Mouse (Mus musculus) E14TG2a.4 (cell line): ENCODE results near the gene Ilk.

ENCODE experiments used
- H3K27me3 ChIP-seq: 2 replicates; pipeline ENCODE4 v1.6.1; 2014; ENCODE audit warnings: low read length, control low read depth; ENCODE audit not compliant: insufficient read depth
- H3K36me3 ChIP-seq: 2 replicates; pipeline ENCODE4 v1.6.1; 2014; ENCODE audit warnings: low read length, control low read depth; ENCODE audit not compliant: insufficient read depth
- H3K4me1 ChIP-seq: replicated peaks from 2 replicates; pipeline ENCODE4 v1.6.1; 2014; ENCODE audit warnings: low read depth, low read length, control low read depth
- H3K4me3 ChIP-seq: replicated peaks from 2 replicates; pipeline ENCODE4 v1.5.1; 2014; ENCODE audit warnings: mild to moderate bottlenecking, low read length
- H3K9me3 ChIP-seq: 2 replicates; pipeline ENCODE4 v1.6.1; 2014; ENCODE audit warnings: low read length, control low read depth
- CTCF ChIP-seq: conservative IDR thresholded peaks from 2 replicates; pipeline ENCODE4 v1.5.1; 2014; ENCODE audit warnings: low read length
- NANOG ChIP-seq: IDR thresholded peaks from 2 replicates; pipeline ENCODE4 v1.6.1; 2014; ENCODE audit warnings: borderline replicate concordance, low read length, mixed read lengths
- POU5F1 ChIP-seq: IDR thresholded peaks from 2 replicates; pipeline ENCODE4 v1.6.1; 2014; ENCODE audit warnings: low read length, borderline replicate concordance

The Ilk gene

DNA sequence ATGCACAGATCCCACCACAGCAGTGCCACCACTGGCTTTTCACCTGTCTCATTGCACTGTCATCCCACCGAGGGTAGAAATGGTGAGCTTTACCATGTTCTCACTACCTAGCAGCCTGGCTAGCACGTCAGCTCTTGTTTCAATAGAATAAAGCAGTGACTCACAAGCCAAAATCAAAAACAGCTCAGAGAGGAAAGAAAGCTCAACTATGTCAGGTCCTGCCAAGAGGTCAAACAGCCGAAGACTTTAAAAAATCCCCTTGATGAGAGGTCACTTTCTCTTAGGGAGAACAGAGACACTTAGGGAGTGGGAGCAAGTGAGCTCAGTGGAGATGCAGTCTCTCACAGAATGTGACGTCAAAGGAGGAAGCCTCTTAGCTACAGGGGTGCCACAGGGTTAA lies 47.5 kb downstream of the Ilk start:
- H3K9me3 ChIP-seq: 0 out of 2 replicates have a peak, but pooled peaks cover 3% of the 10 kb centered on the region
- no peaks in the 10 kb centered on the region for H3K36me3 ChIP-seq
- H3K27me3 ChIP-seq: peaks cover 90% of the 10 kb centered on the region
- no peak overlapping the region for H3K4me3 ChIP-seq
- H3K4me1 ChIP-seq: peaks cover 5% of the 10 kb centered on the region
- no peak for TF ChIP-seq CTCF
- TF ChIP-seq POU5F1: no peak
- TF ChIP-seq NANOG: no peak

GRCm38 (mm10) chr7:105784556-105784955 lies 48.2 kb downstream of the Ilk start:
- no peak overlapping the region for H3K4me3 ChIP-seq
- 0 out of 2 replicates have a peak, but pooled peaks cover 3% of the 10 kb centered on the region for H3K9me3 ChIP-seq
- peaks cover 93% of the 10 kb centered on the region for H3K27me3 ChIP-seq
- H3K4me1 ChIP-seq: peaks cover 5% of the 10 kb centered on the region
- no peaks in the 10 kb centered on the region for H3K36me3 ChIP-seq
- TF ChIP-seq CTCF (no peak), NANOG (no peak), POU5F1 (no peak)

- TF ChIP-seq POU5F1: no peak
- TF ChIP-seq CTCF: no peak
- no peak for TF ChIP-seq NANOG
- Histone ChIP-seq H3K4me3 (peak overlapping the region; percentile 78), H3K4me1 (peaks cover 5% of the 10 kb centered on the region), H3K36me3 (no peaks in the 10 kb centered on the region), H3K27me3 (peaks cover 94% of the 10 kb centered on the region), H3K9me3 (0 out of 2 replicates have a peak, but pooled peaks cover 3% of the 10 kb centered on the region)
Measured at GRCm38 (mm10) chr7:105786506-105787284, 50.3 kb downstream of the Ilk start.

DNA sequence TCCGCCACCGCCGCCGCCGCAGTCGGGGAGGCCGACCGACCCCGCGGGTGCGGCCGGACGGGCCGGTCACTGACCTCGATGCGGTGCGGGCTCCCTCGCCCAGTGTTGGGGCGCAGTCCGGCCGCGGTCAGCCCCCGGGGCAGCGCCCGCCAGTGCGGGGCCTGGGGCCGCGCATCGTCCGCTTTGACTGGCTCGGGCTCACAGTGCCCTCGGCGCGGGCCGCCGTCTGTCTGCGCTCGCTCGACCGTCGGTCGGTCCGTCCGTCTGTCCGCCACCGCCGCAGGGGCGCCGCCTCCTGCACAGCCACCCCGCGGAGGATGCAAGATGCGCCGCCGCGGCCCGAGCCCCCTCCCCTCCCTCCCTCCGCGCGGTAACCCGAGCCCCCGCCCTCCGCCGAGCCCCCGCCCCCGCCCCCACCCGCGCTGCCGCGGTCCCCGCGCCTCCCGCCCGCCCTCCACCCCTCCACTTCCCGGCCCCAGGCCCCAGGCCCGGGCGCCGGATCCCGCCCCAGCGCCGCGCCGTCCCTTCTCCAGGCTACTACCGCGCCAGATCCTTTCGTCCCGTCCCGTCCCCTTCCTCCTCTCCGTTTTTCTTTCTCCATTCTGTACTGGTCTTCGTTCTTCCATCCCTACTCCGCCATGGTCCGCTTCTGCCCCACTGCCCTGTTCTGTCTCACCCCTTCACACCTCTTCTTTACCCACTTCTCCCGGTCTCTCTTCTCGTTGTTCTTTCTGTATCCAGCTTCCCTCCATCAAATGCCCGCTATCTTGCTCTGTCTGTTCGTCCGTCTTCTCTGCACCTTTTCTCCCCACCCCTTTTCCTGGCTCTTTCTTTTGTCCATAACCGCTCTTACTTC lies 51.1 kb downstream of the Ilk start, which contains the start of gene Dchs1:
Gene Dchs1, minus strand, starts transcription at position 370 of the 856 bp plus-strand sequence.
- Histone ChIP-seq H3K4me3 (peak within 1 kb of the TSS; percentile 78), H3K9me3 (0 out of 2 replicates have a peak, but pooled peaks cover 3% of the 10 kb centered on the region), H3K36me3 (no peaks in the 10 kb centered on the region), H3K27me3 (peaks cover 88% of the 10 kb centered on the region), H3K4me1 (peaks cover 5% of the 10 kb centered on the region)
- TF ChIP-seq POU5F1: no peak
- TF ChIP-seq CTCF: no peak
- no peak for TF ChIP-seq NANOG

- 0 out of 2 replicates have a peak, but pooled peaks cover under 1% of the 10 kb centered on the region for H3K9me3 ChIP-seq
- peaks cover 57% of the 10 kb centered on the region for H3K27me3 ChIP-seq
- no peaks in the 10 kb centered on the region for H3K36me3 ChIP-seq
- H3K4me3 ChIP-seq: no peak overlapping the region
- H3K4me1 ChIP-seq: peaks cover 5% of the 10 kb centered on the region
- no peak for TF ChIP-seq POU5F1
- no peak for TF ChIP-seq CTCF
- TF ChIP-seq NANOG: no peak
Measured at GRCm38 (mm10) chr7:105791147-105791546, 54.8 kb downstream of the Ilk start.
